Mouse (Mus musculus) cerebellum, adult 2 months (tissue): ENCODE measurements around the gene Lrrc15.

Source experiments
- CTCF ChIP-seq: fragments of 200-500 bp; IDR thresholded peaks from 2 replicates; pipeline ENCODE4 v1.5.1; 2011; ENCODE audit warnings: low read depth, mild to moderate bottlenecking, control low read depth, low read length, moderate library complexity, borderline replicate concordance; ENCODE audit not compliant: insufficient read depth
- POLR2A ChIP-seq: fragments of 200-500 bp; IDR thresholded peaks from 2 replicates; pipeline ENCODE4 v1.6.1; 2011; ENCODE audit warnings: low read length, control low read depth, borderline replicate concordance; ENCODE audit not compliant: insufficient read depth

DNA sequence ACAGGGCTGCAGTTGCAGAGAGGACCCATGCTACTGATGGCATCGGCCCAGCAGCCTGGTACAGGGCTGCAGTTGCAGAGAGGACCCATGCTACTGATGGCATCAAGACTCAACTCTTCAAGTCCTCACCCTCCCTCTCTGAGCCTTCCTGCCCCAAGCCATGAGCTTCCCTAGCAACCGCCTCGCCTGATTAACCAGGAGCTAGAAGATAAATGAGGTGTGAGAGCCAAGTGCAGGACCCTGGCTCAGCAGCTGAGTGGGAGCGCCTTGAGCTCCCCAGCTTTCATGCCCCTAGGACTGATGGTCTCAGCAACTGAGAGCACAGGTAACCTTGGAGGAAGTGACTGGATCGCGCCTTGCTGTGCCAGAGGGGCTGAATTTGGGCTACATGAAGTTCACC lies 7.4 kb upstream of the Lrrc15 start:
- TF ChIP-seq POLR2A (no peak), CTCF (no peak)
